Mouse (Mus musculus): ENCODE results near the gene Nelfcd. TPM values are rescaled to one million over a fixed set of nuclear protein-coding genes. Genes with fewer than 3 reads are reported as not detected.

The Nelfcd gene
- polyA plus RNA-seq, 1 experiment from 2014 or later, result 108 TPM

GRCm38 (mm10) chr2:174439961-174440360 lies 24.4 kb downstream of the Nelfcd start:
- 83% methylated on average over 9 of the region's 9 CpGs for WGBS

GRCm38 (mm10) chr2:174441898-174442297 lies 26.3 kb downstream of the Nelfcd start:
- Histone ChIP-seq H3K27me3 (ENCODE audit: control insufficient read depth, insufficient read depth, low read depth, low read length) (no peaks in the 10 kb centered on the region), H3K4me2 (ENCODE audit: low read length) (no peak overlapping the region), H3K27ac (ENCODE audit: low read length) (no peak overlapping the region), H3K36me3 (ENCODE audit: control insufficient read depth, insufficient read depth, low read length) (no peaks in the 10 kb centered on the region), H3K4me1 (ENCODE audit: control insufficient read depth, insufficient read depth, low read length) (peaks cover 8% of the 10 kb centered on the region; the same call in 1 of the 2 replicates), H3K4me3 (ENCODE audit: low read depth, low read length) (no peak overlapping the region), H3K9ac (ENCODE audit: low read depth, low read length) (no peak overlapping the region), H3K9me3 (replicated peaks; ENCODE audit: control insufficient read depth, low read length, poor library complexity, severe bottlenecking) (no peaks in the 10 kb centered on the region)
- no peak for ATAC-seq
- WGBS, result 84% methylated on average over 4 of the region's 4 CpGs

More at GRCm38 (mm10) chr2:174439961-174440360, 24.4 kb downstream of the Nelfcd start:
- Histone ChIP-seq H3K27ac (ENCODE audit: low read length) (no peak overlapping the region), H3K9me3 (replicated peaks; ENCODE audit: control insufficient read depth, low read length, poor library complexity, severe bottlenecking) (no peaks in the 10 kb centered on the region), H3K4me1 (ENCODE audit: control insufficient read depth, insufficient read depth, low read length) (peaks cover 8% of the 10 kb centered on the region; the same call in 1 of the 2 replicates), H3K4me2 (ENCODE audit: low read length) (no peak overlapping the region), H3K36me3 (ENCODE audit: control insufficient read depth, insufficient read depth, low read length) (no peaks in the 10 kb centered on the region), H3K9ac (ENCODE audit: low read depth, low read length) (no peak overlapping the region), H3K27me3 (ENCODE audit: control insufficient read depth, insufficient read depth, low read depth, low read length) (no peaks in the 10 kb centered on the region), H3K4me3 (ENCODE audit: low read depth, low read length) (no peak overlapping the region)
- ATAC-seq, result no peak

GRCm38 (mm10) chr2:174442460-174442859 lies 26.9 kb downstream of the Nelfcd start:
- no peak overlapping the region for H3K4me3 ChIP-seq (ENCODE audit: low read depth, low read length)
- H3K27ac ChIP-seq (ENCODE audit: low read length), result no peak overlapping the region
- H3K9me3 ChIP-seq (replicated peaks; ENCODE audit: control insufficient read depth, low read length, poor library complexity, severe bottlenecking), result no peaks in the 10 kb centered on the region
- no peak for ATAC-seq
- no peak overlapping the region for H3K9ac ChIP-seq (ENCODE audit: low read depth, low read length)
- H3K4me2 ChIP-seq (ENCODE audit: low read length), result no peak overlapping the region
- no peaks in the 10 kb centered on the region for H3K36me3 ChIP-seq (ENCODE audit: control insufficient read depth, insufficient read depth, low read length)
- 88% methylated on average over 9 of the region's 9 CpGs for WGBS
- H3K4me1 ChIP-seq (ENCODE audit: control insufficient read depth, insufficient read depth, low read length), result peaks cover 8% of the 10 kb centered on the region; the same call in 1 of the 2 replicates
- H3K27me3 ChIP-seq (ENCODE audit: control insufficient read depth, insufficient read depth, low read depth, low read length), result no peaks in the 10 kb centered on the region

- no peak overlapping the region for H3K9ac ChIP-seq (ENCODE audit: low read depth, low read length)
- no peaks in the 10 kb centered on the region for H3K27me3 ChIP-seq (ENCODE audit: control insufficient read depth, insufficient read depth, low read depth, low read length)
- ATAC-seq, result no peak
- no peaks in the 10 kb centered on the region for H3K9me3 ChIP-seq (replicated peaks; ENCODE audit: control insufficient read depth, low read length, poor library complexity, severe bottlenecking)
- H3K36me3 ChIP-seq (ENCODE audit: control insufficient read depth, insufficient read depth, low read length), result no peaks in the 10 kb centered on the region
- no peak overlapping the region for H3K4me2 ChIP-seq (ENCODE audit: low read length)
- no peak overlapping the region for H3K27ac ChIP-seq (ENCODE audit: low read length)
- H3K4me3 ChIP-seq (ENCODE audit: low read depth, low read length), result no peak overlapping the region
- H3K4me1 ChIP-seq (ENCODE audit: control insufficient read depth, insufficient read depth, low read length), result peaks cover 8% of the 10 kb centered on the region; the same call in 1 of the 2 replicates
- 57% methylated on average over 2 of the region's 2 CpGs for WGBS
Observed at GRCm38 (mm10) chr2:174443046-174443445, 27.4 kb downstream of the Nelfcd start.

- WGBS, result 86% methylated on average over 7 of the region's 7 CpGs
- ATAC-seq, result no peak
- Histone ChIP-seq H3K27me3 (ENCODE audit: control insufficient read depth, insufficient read depth, low read depth, low read length) (no peaks in the 10 kb centered on the region), H3K4me1 (ENCODE audit: control insufficient read depth, insufficient read depth, low read length) (0 out of 2 replicates have a peak, but pooled peaks cover under 1% of the 10 kb centered on the region), H3K9me3 (replicated peaks; ENCODE audit: control insufficient read depth, low read length, poor library complexity, severe bottlenecking) (no peaks in the 10 kb centered on the region), H3K4me2 (ENCODE audit: low read length) (no peak overlapping the region), H3K4me3 (ENCODE audit: low read depth, low read length) (no peak overlapping the region), H3K27ac (ENCODE audit: low read length) (no peak overlapping the region), H3K36me3 (ENCODE audit: control insufficient read depth, insufficient read depth, low read length) (no peaks in the 10 kb centered on the region), H3K9ac (ENCODE audit: low read depth, low read length) (no peak overlapping the region)
Observed at GRCm38 (mm10) chr2:174444359-174444758, 28.8 kb downstream of the Nelfcd start.

GRCm38 (mm10) chr2:174445018-174445417 lies 29.4 kb downstream of the Nelfcd start:
- no peaks in the 10 kb centered on the region for H3K4me1 ChIP-seq (ENCODE audit: control insufficient read depth, insufficient read depth, low read length)
- no peak overlapping the region for H3K27ac ChIP-seq (ENCODE audit: low read length)
- WGBS, result 88% methylated on average over 6 of the region's 6 CpGs
- H3K4me2 ChIP-seq (ENCODE audit: low read length), result no peak overlapping the region
- no peaks in the 10 kb centered on the region for H3K9me3 ChIP-seq (replicated peaks; ENCODE audit: control insufficient read depth, low read length, poor library complexity, severe bottlenecking)
- ATAC-seq, result no peak
- no peak overlapping the region for H3K9ac ChIP-seq (ENCODE audit: low read depth, low read length)
- no peak overlapping the region for H3K4me3 ChIP-seq (ENCODE audit: low read depth, low read length)
- H3K27me3 ChIP-seq (ENCODE audit: control insufficient read depth, insufficient read depth, low read depth, low read length), result no peaks in the 10 kb centered on the region
- H3K36me3 ChIP-seq (ENCODE audit: control insufficient read depth, insufficient read depth, low read length), result no peaks in the 10 kb centered on the region

- no peak overlapping the region for H3K4me2 ChIP-seq (ENCODE audit: low read length)
- H3K4me3 ChIP-seq (ENCODE audit: low read depth, low read length), result no peak overlapping the region
- H3K4me1 ChIP-seq (ENCODE audit: control insufficient read depth, insufficient read depth, low read length), result no peaks in the 10 kb centered on the region
- no peak for ATAC-seq
- no peaks in the 10 kb centered on the region for H3K36me3 ChIP-seq (ENCODE audit: control insufficient read depth, insufficient read depth, low read length)
- H3K27ac ChIP-seq (ENCODE audit: low read length), result no peak overlapping the region
- no peaks in the 10 kb centered on the region for H3K9me3 ChIP-seq (replicated peaks; ENCODE audit: control insufficient read depth, low read length, poor library complexity, severe bottlenecking)
- H3K27me3 ChIP-seq (ENCODE audit: control insufficient read depth, insufficient read depth, low read depth, low read length), result no peaks in the 10 kb centered on the region
- H3K9ac ChIP-seq (ENCODE audit: low read depth, low read length), result no peak overlapping the region
- WGBS, result 54% methylated on average over 7 of the region's 7 CpGs
Observed at GRCm38 (mm10) chr2:174446492-174446891, 30.9 kb downstream of the Nelfcd start.

GRCm38 (mm10) chr2:174446905-174447304 lies 31.3 kb downstream of the Nelfcd start:
- ATAC-seq, result no peak
- Histone ChIP-seq H3K9me3 (replicated peaks; ENCODE audit: control insufficient read depth, low read length, poor library complexity, severe bottlenecking) (no peaks in the 10 kb centered on the region), H3K4me1 (ENCODE audit: control insufficient read depth, insufficient read depth, low read length) (no peaks in the 10 kb centered on the region), H3K9ac (ENCODE audit: low read depth, low read length) (no peak overlapping the region), H3K4me3 (ENCODE audit: low read depth, low read length) (no peak overlapping the region), H3K27ac (ENCODE audit: low read length) (no peak overlapping the region), H3K27me3 (ENCODE audit: control insufficient read depth, insufficient read depth, low read depth, low read length) (no peaks in the 10 kb centered on the region), H3K4me2 (ENCODE audit: low read length) (no peak overlapping the region), H3K36me3 (ENCODE audit: control insufficient read depth, insufficient read depth, low read length) (no peaks in the 10 kb centered on the region)
- 46% methylated on average over 8 of the region's 8 CpGs for WGBS

GRCm38 (mm10) chr2:174448405-174448804 lies 32.8 kb downstream of the Nelfcd start:
- no peaks in the 10 kb centered on the region for H3K36me3 ChIP-seq (ENCODE audit: control insufficient read depth, insufficient read depth, low read length)
- 92% methylated on average over 4 of the region's 4 CpGs for WGBS
- no peak overlapping the region for H3K9ac ChIP-seq (ENCODE audit: low read depth, low read length)
- no peak overlapping the region for H3K4me3 ChIP-seq (ENCODE audit: low read depth, low read length)
- no peak overlapping the region for H3K27ac ChIP-seq (ENCODE audit: low read length)
- H3K4me1 ChIP-seq (ENCODE audit: control insufficient read depth, insufficient read depth, low read length), result no peaks in the 10 kb centered on the region
- H3K27me3 ChIP-seq (ENCODE audit: control insufficient read depth, insufficient read depth, low read depth, low read length), result no peaks in the 10 kb centered on the region
- no peaks in the 10 kb centered on the region for H3K9me3 ChIP-seq (replicated peaks; ENCODE audit: control insufficient read depth, low read length, poor library complexity, severe bottlenecking)
- ATAC-seq, result no peak
- no peak overlapping the region for H3K4me2 ChIP-seq (ENCODE audit: low read length)
